Mouse (Mus musculus) hematopoietic stem cell, adult 5-6 weeks (primary cell): Measurements from ENCODE around the gene Tnk1. TPM values are rescaled to one million over a fixed set of nuclear protein-coding genes. Genes with fewer than 3 reads are reported as not detected.

Source experiments
- ATAC-seq, 2 experiments: fragments of 125-278 bp in 1 of 2; replicated peaks in 1 of 2; 2 replicates each; pipeline ENCODE4 v1.8.0; 2016 to 2017; ENCODE audit warnings: inconsistent platforms in 2 of 2, mild to moderate bottlenecking in 2 of 2, moderate number of reproducible peaks in 2 of 2, low read depth in 1 of 2, moderate TSS enrichment in 1 of 2; ENCODE audit not compliant: low FRiP score in 2 of 2, poor library complexity in 2 of 2, severe bottlenecking in 2 of 2, insufficient read depth in 1 of 2, low TSS enrichment in 1 of 2
- total RNA-seq: library from RNA; stranded (forward); fragments of 172-1452, 232-1000 nt; gene quantifications from 2 replicates; pipeline ENCODE4 v1.2.3, GENCODE M21; 2017

The Tnk1 gene
- total RNA-seq, 1 experiment from 2014 or later: 0.50 TPM

DNA sequence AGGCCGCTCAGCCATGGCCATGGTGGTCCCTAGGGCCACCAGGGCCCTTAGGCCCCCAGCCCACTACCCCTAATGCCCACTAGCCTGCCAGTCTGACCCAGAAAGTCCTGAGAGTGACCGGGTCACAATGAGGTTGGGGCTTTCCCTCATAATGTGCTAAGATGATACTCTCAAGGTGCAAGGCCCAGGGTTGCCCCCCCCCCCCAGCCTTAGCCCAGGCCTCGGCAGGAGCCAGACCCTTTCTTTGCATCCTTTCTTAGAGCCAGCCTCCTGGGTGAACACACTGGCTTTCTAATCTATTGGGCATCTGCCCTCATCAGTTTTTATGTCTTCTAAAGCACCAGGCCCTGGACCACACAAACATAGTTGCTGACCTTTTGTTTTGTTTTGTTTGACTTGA lies 36.5 kb downstream of the Tnk1 start, which contains the start of gene Spem1:
Spem1 (minus strand) TSS at position 101 of the 400 bp plus-strand sequence.
- no peak for ATAC-seq

DNA sequence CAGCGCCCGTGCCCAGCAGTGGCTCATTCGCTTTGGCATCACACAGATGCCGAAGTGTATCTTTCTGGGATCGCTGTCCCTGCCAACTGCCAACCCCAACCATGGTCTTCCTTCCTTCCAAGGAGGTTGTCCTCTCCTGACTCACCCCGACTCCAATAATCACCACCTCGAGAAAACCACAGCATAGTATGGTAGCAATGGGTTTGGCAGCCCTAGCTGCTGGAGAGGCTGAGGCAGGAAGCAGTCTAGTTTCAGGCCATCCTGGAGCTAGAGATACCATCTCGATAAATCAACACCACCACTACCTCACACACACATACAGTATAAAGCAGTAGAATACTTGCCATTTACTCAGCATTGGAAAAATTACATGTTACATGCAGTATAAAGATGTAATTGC lies 39.7 kb downstream of the Tnk1 start:
- ATAC-seq: no peak

DNA sequence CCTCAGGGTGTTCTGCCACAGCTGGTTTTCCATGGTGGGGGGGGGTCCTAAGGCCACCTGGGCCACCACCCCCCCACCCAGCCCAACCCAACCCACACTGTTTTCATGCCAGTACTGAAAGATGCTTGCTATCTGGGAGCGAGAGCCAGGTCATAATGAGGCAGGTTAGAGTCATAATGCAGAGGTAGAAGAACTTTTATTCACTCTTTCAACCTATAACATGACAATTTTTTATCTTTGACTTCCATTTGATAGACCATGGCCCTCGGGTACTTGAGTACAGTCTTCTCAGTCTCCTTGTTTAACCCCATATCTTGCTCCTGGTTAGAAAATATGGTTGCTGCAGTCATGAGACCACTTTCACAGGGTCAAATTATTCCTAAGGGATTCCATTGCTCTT lies 40.2 kb downstream of the Tnk1 start, which contains the start of gene Spem2:
Spem2 (minus strand) TSS at position 101 of the 400 bp plus-strand sequence.
- no peak for ATAC-seq

DNA sequence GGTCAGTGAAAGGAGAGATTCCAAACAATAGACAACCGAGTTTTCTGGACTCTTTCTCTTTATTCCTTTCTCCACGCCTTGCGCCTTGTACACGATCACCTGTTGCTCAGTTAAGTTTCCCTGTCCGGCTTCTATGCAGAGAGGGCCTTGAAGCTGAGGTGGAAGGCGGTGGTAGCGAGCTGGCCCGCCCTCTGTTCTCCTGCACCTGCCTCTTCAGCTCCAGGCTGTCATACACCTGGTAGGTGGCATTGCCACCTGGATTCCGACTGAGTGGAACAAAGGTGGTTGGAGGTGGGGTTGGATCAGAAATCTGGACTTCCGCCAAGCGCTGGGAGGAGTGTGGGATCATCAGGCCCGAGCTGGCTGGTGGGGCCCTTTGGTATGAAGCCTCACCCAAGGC lies 42.0 kb downstream of the Tnk1 start:
- ATAC-seq: no peak

DNA sequence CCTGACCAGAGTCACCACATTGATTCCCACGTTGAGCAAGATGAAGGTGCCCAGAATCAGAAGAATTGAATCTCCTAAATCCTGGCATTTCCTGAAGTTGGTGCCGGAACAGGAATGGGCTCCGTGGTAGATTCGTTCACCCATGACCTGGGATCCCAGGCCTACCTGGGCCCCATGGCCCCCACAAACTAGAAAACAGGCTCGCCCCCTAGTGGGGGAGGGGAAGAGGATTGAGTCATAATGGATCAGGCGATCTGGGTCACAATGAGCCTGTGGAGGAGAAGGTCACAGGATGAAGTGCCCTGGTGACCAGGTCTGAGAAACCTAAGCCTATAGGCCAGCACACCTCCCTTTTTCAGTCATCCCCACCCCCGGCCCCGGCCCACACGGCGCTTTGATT lies 43.4 kb downstream of the Tnk1 start, which contains the start of gene Gm39566:
Gm39566 (minus strand) TSS at position 144 of the 400 bp plus-strand sequence.
- ATAC-seq: no peak

GRCm38 (mm10) chr11:69810280-69810679 lies 48.2 kb downstream of the Tnk1 start:
- ATAC-seq: no peak

DNA sequence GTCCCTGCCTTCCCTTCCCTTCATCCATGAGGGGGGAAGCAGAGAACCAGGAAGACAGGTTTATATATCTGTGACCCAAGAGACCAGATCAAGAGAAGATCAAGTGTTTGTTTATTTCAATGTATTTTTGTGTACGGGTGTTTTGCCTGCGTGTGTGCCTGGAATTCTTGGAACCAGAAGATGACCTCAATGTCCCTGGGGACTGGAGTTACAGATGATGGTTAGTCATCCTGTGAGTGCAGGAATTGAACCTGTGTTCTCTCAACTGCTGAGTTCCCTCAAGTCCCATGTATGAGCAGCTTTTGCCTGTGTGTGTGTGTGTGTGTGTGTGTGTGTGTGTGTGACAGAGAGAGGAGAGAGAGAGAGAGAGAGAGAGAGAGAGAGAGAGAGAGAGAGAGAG lies 50.9 kb downstream of the Tnk1 start:
- no peak for ATAC-seq

GRCm38 (mm10) chr11:69806378-69806777 lies 52.2 kb downstream of the Tnk1 start:
- ATAC-seq: no peak

DNA sequence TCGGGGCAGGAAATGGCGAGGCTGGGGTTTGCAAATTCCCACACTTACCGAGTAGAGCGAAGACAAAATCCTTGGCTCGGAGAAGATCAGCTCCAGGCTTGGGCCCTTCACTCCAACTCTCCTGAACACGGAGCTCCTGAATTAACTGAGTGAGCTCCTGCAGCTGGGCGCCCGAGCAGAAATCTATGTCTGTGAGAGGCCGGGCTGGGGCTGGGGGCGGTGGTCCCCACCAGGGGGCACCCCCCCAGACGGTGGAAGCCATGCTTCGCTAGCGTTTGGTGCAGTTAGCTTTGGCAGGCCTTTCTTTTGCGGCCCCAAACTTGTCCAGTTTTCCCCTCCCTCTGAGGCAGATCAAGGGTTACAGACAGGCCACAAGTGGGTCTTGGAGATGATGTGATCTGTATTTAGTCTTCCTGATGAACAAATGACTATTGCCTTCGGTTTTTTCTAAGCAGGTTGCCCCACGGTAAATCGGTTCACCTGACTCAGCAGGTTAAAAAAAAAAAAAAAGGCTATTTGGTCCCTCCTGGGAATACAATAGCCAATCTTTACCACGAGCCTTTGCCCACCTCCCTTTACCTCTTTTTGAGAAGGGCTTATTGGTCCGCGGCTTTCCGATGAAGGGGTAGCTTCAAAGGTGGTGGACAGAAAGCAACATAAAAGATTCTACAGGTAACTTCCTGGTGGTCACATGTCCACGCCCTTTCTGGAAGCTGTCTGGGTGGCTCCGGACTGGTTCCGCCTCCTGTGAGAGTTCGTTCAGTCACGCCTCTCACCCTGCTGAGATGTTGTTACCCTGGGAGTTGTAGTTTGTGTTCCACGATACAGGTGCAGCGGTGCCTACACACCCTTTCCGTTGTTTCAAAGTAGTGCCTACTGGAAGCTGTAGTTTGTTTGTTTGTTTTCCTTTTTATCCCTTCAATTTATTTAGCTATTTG lies 53.3 kb downstream of the Tnk1 start, which contains the start of gene Tmem102:
Tmem102 (minus strand) TSS at position 653 of the 938 bp plus-strand sequence.
- no peak for ATAC-seq

DNA sequence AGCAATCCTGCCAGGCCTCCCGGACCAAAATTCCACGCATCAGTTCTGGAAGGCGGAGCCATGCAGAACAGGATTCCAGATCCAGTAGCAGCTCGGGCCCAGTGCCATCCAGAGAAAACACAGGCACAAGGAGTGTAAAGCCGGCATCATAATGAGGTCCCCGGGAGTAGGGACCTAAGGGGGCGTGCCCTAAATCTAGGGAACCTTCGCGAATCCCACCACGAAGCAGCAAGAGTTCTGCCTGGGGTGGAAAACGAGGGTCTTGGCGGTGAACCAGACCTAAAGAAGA lies 53.9 kb downstream of the Tnk1 start:
- no peak for ATAC-seq

DNA sequence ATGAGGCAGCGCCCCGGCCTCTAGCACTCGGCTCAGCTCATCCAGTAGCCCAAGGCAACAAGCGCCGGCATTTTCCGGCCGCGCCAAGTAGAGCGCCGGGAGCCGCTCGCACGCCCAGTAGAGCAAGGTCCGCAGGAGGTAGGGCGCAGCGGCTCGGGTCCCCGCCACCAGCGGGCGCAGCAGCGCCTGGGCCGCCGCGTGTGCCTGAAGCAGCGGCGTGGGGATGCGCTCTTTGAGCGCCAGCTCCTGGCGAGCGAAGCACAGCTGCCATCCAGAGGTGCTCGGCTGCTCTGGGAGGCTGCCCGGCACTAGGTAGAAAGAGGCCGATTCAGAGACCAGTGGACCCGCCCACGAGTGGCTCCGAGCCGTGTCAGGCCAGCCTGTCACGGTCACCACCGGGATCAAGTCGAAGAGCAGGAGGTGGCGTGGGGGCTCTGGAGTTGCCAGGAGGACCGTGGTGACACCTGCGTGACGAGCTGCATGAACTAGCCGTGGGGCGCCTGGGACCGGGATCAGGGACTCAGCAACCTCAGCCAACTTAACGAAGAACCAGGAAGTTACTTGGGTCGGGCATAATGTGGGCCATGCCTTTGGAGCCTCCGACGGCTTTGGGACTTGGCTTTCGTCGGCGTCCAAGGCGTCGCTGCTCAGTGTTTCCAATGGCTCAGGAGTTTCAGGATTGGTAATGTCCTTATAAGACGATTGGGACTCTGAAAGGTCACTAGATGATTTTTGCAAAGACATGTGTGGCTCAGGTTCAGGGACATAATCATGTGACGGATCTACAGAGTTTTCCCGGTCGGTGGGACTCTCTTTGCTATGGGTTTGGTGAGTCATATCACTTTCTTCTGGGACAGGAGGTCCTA lies 54.5 kb downstream of the Tnk1 start:
- peak; percentile 23 to 59; a peak in 3 of 4 replicates for ATAC-seq

- no peak for ATAC-seq
Observed at GRCm38 (mm10) chr11:69803328-69803727, 55.2 kb downstream of the Tnk1 start.

GRCm38 (mm10) chr11:69802648-69803105 lies 55.9 kb downstream of the Tnk1 start:
- peak; percentile 40 to 43; a peak in 3 of 4 replicates for ATAC-seq

DNA sequence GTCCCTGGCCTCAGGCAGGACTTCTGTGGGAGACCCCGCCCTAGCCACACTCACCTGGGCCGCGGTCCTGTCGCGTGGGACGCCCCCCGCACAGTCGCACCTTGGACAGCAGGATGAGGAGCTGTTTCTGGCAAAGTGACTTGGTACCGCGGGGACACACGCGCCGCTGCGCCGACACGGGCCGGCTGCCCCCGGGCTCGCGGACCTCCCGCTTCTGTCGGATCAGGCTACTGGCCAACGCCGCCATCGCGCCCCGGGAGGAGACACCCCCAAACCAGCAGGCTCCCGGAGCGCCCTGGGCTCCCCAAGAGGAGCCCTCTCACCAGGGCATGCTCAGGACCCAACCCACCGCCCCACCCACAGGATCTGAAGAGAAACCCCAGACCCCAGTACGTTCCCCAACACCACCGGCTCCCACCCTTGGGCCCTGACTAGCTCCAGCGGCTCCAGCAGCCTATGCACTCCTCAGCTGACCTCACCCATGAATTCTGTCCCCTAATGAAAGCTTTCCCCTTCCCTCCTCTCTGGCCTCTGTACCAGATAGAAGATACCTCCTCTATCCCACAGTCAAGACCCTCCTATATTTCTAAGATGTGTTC lies 57.1 kb downstream of the Tnk1 start, which contains the start of gene Fgf11:
Fgf11 (minus strand) TSS at position 479 of the 599 bp plus-strand sequence.
- no peak for ATAC-seq
